Mouse (Mus musculus): ENCODE measurements around the gene Lifr. TPM values are rescaled to one million over a fixed set of nuclear protein-coding genes. Genes with fewer than 3 reads are reported as not detected.
A peak's percentile ranks its signal among the peaks of the same experiment; 100 is the strongest.

Gene Lifr
- polyA plus RNA-seq, 1 experiment from 2014 or later, result 19.8 TPM

GRCm38 (mm10) chr15:7060522-7060921, 29.9 kb upstream of the Lifr start:
- Histone ChIP-seq H3K36me3 (replicated peaks; ENCODE audit: control insufficient read depth, insufficient read depth, low read depth, low read length) (no peaks in the 10 kb centered on the region), H3K4me3 (ENCODE audit: low read depth, low read length) (no peak overlapping the region), H3K9ac (replicated peaks; ENCODE audit: low read length) (no peak overlapping the region), H3K27me3 (ENCODE audit: control insufficient read depth, insufficient read depth, low read length) (no peaks in the 10 kb centered on the region), H3K4me2 (ENCODE audit: low read depth, low read length) (no peak overlapping the region), H3K9me3 (replicated peaks; ENCODE audit: control insufficient read depth, low read length) (no peaks in the 10 kb centered on the region), H3K4me1 (ENCODE audit: control insufficient read depth, insufficient read depth, low read length) (no peaks in the 10 kb centered on the region), H3K27ac (replicated peaks; ENCODE audit: low read depth, low read length) (no peak overlapping the region)
- DNase-seq (ENCODE audit: low spot score) (no peak), ATAC-seq (replicated peaks; ENCODE audit: insufficient number of reproducible peaks, low FRiP score, low TSS enrichment, low read depth) (no peak)
- WGBS, result 50% methylated on average over 2 of the region's 2 CpGs

DNA sequence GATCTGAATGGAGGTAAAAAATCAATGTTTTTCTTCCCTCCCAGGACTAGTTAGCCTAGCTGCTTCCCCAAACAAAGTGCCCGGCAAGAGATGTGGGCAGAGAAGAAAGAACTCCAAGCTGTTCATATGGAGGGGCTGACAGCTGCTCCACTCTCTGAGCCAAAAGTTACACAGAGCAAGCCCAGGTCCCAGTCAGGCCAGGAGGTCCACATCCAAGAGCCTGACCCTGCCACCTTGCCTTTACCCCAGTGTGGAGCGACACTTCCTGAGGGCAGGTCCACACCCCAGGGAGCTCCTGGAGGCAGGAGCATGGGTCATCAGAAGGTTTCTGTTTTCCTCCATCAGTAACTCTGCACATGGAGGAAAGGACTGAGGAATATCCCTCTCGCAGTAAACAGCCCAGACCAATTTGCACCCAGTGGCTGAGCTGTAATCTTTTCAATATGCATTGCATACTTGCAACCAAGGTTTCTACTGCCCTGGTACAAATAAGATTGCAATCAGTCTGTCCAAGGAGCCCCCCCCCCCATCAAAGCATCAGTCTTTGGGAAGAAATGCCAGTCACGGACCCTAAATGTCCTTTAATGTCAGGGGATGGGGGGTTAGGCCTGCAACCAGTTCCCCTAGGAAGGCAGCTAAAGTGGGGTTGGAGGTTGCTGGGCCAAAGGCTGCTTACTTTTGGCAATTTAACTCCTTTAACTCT, 28.3 kb upstream of the Lifr start:
- no peak; the same call in 1 of the 2 replicates for ATAC-seq (replicated peaks; ENCODE audit: insufficient number of reproducible peaks, low FRiP score, low TSS enrichment, low read depth)
- Histone ChIP-seq H3K4me1 (ENCODE audit: control insufficient read depth, insufficient read depth, low read length) (no peaks in the 10 kb centered on the region), H3K9me3 (replicated peaks; ENCODE audit: control insufficient read depth, low read length) (no peaks in the 10 kb centered on the region), H3K36me3 (replicated peaks; ENCODE audit: control insufficient read depth, insufficient read depth, low read depth, low read length) (no peaks in the 10 kb centered on the region), H3K9ac (replicated peaks; ENCODE audit: low read length) (no peak overlapping the region), H3K27ac (replicated peaks; ENCODE audit: low read depth, low read length) (peak overlapping the region; percentile 36), H3K4me2 (ENCODE audit: low read depth, low read length) (no peak overlapping the region), H3K4me3 (ENCODE audit: low read depth, low read length) (no peak overlapping the region), H3K27me3 (ENCODE audit: control insufficient read depth, insufficient read depth, low read length) (no peaks in the 10 kb centered on the region)
- 10% methylated on average over 4 of the region's 4 CpGs for WGBS
- no peak for DNase-seq (ENCODE audit: low spot score)

GRCm38 (mm10) chr15:7062698-7063009, 27.8 kb upstream of the Lifr start:
- ATAC-seq (replicated peaks; ENCODE audit: insufficient number of reproducible peaks, low FRiP score, low TSS enrichment, low read depth) (no peak), DNase-seq (ENCODE audit: low spot score) (peak; percentile 49)
- H3K4me3 ChIP-seq (ENCODE audit: low read depth, low read length), result no peak overlapping the region
- H3K4me1 ChIP-seq (ENCODE audit: control insufficient read depth, insufficient read depth, low read length), result no peaks in the 10 kb centered on the region
- H3K27me3 ChIP-seq (ENCODE audit: control insufficient read depth, insufficient read depth, low read length), result no peaks in the 10 kb centered on the region
- no peak overlapping the region; the same call in 1 of the 2 replicates for H3K27ac ChIP-seq (replicated peaks; ENCODE audit: low read depth, low read length)
- H3K36me3 ChIP-seq (replicated peaks; ENCODE audit: control insufficient read depth, insufficient read depth, low read depth, low read length), result no peaks in the 10 kb centered on the region
- 85% methylated on average over 1 of the region's 1 CpGs for WGBS
- no peak overlapping the region for H3K9ac ChIP-seq (replicated peaks; ENCODE audit: low read length)
- H3K4me2 ChIP-seq (ENCODE audit: low read depth, low read length), result no peak overlapping the region
- H3K9me3 ChIP-seq (replicated peaks; ENCODE audit: control insufficient read depth, low read length), result no peaks in the 10 kb centered on the region

DNA sequence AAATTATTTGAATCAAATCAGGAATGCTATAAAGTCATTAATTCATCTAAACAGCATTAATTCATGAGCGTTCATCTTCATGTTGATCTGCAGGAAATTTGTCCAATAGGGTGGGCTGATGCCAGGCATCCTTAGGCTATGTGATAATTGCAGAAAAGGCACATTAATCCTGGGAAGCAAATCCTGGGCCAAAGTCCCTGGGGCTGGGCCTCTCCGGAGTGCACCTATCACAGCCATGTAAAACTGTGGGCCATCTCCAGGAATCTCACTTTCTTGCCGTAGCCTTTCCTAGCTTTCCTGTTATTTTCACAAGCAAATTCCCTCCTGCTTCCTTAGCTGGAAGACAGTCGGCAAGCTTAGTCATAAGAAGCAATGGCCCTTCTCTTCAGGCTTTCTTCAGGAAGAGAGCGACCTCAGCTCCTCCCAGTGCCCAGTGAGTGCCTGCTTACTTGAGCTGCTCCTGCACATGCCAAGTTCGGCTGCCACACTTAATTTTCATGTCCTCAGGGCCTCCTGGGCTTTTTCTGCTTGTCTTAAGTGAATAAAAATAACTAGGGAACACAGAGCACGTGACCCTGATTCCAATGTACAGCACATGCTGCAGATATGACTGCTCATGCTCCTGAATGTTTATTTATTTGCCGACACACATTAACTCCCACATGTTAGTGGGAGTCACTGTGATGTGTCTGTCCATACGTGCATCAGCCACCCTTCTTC, 26.7 kb upstream of the Lifr start:
- H3K4me1 ChIP-seq (ENCODE audit: control insufficient read depth, insufficient read depth, low read length), result no peaks in the 10 kb centered on the region
- 60% methylated on average over 9 of the region's 9 CpGs for WGBS
- no peak overlapping the region for H3K4me2 ChIP-seq (ENCODE audit: low read depth, low read length)
- H3K27ac ChIP-seq (replicated peaks; ENCODE audit: low read depth, low read length), result no peak overlapping the region
- ATAC-seq (replicated peaks; ENCODE audit: insufficient number of reproducible peaks, low FRiP score, low TSS enrichment, low read depth), result no peak
- no peak overlapping the region for H3K4me3 ChIP-seq (ENCODE audit: low read depth, low read length)
- no peak for DNase-seq (ENCODE audit: low spot score)
- no peaks in the 10 kb centered on the region for H3K36me3 ChIP-seq (replicated peaks; ENCODE audit: control insufficient read depth, insufficient read depth, low read depth, low read length)
- no peaks in the 10 kb centered on the region for H3K9me3 ChIP-seq (replicated peaks; ENCODE audit: control insufficient read depth, low read length)
- H3K27me3 ChIP-seq (ENCODE audit: control insufficient read depth, insufficient read depth, low read length), result no peaks in the 10 kb centered on the region
- H3K9ac ChIP-seq (replicated peaks; ENCODE audit: low read length), result no peak overlapping the region

DNA sequence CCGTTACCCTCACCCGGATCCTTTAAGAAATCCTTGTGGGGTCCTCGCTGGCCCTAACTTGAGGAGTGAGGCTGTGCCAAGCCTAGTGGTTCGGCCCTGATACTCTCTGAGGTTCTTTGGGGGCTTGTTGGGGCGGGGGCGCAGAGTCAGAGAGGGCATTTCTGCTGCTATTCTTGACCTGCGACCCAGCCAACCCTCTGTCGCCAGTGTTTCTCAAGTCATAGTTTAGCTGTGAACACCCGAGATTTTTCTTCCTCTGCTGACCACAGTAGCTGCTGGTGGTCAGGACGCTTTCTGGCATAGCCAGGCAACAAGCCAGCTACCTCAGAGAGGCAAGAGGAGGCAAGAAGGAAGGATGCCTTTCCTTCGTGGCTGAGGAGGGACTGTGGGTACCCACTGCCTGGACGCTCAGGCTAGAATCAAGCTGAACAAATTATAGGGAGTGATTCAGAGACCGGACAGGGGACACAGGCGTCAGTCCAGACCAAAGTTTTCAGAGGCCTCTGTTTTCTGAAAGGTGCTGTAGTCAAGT, 25.4 kb upstream of the Lifr start:
- H3K9ac ChIP-seq (replicated peaks; ENCODE audit: low read length), result no peak overlapping the region
- H3K27me3 ChIP-seq (ENCODE audit: control insufficient read depth, insufficient read depth, low read length), result no peaks in the 10 kb centered on the region
- no peaks in the 10 kb centered on the region for H3K4me1 ChIP-seq (ENCODE audit: control insufficient read depth, insufficient read depth, low read length)
- H3K27ac ChIP-seq (replicated peaks; ENCODE audit: low read depth, low read length), result no peak overlapping the region
- no peaks in the 10 kb centered on the region for H3K9me3 ChIP-seq (replicated peaks; ENCODE audit: control insufficient read depth, low read length)
- no peak overlapping the region for H3K4me3 ChIP-seq (ENCODE audit: low read depth, low read length)
- WGBS, result 83% methylated on average over 14 of the region's 14 CpGs
- no peak for DNase-seq (ENCODE audit: low spot score)
- ATAC-seq (replicated peaks; ENCODE audit: insufficient number of reproducible peaks, low FRiP score, low TSS enrichment, low read depth), result no peak
- H3K4me2 ChIP-seq (ENCODE audit: low read depth, low read length), result no peak overlapping the region
- no peaks in the 10 kb centered on the region for H3K36me3 ChIP-seq (replicated peaks; ENCODE audit: control insufficient read depth, insufficient read depth, low read depth, low read length)

DNA sequence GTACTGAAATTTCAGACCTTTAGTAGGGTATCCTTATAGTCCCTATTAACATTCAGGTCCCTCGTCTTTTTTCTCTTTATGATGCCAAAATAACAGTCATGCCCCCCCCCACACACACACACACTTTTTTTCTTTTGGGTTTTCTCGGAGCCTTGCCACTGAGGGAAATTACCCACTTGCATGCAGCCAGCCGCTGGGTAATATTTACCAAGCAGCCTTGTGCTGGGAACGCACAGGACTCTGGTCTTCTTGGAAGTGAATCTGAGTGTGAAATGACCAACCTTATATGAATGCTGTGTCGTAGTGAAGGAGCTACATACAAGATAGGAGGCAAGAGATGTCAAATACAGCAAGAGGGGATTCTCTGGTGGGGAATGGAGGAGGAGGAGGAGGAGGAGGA, 24.8 kb upstream of the Lifr start:
- ATAC-seq (replicated peaks; ENCODE audit: insufficient number of reproducible peaks, low FRiP score, low TSS enrichment, low read depth) (no peak), DNase-seq (ENCODE audit: low spot score) (no peak)
- Histone ChIP-seq H3K36me3 (replicated peaks; ENCODE audit: control insufficient read depth, insufficient read depth, low read depth, low read length) (no peaks in the 10 kb centered on the region), H3K4me1 (ENCODE audit: control insufficient read depth, insufficient read depth, low read length) (no peaks in the 10 kb centered on the region), H3K27me3 (ENCODE audit: control insufficient read depth, insufficient read depth, low read length) (no peaks in the 10 kb centered on the region), H3K9ac (replicated peaks; ENCODE audit: low read length) (no peak overlapping the region), H3K4me2 (ENCODE audit: low read depth, low read length) (no peak overlapping the region), H3K9me3 (replicated peaks; ENCODE audit: control insufficient read depth, low read length) (no peaks in the 10 kb centered on the region), H3K27ac (replicated peaks; ENCODE audit: low read depth, low read length) (no peak overlapping the region), H3K4me3 (ENCODE audit: low read depth, low read length) (no peak overlapping the region)
- 87% methylated on average over 5 of the region's 5 CpGs for WGBS

- no peak for ATAC-seq (replicated peaks; ENCODE audit: insufficient number of reproducible peaks, low FRiP score, low TSS enrichment, low read depth)
- Histone ChIP-seq H3K4me3 (ENCODE audit: low read depth, low read length) (no peak overlapping the region), H3K4me2 (ENCODE audit: low read depth, low read length) (no peak overlapping the region), H3K27me3 (ENCODE audit: control insufficient read depth, insufficient read depth, low read length) (no peaks in the 10 kb centered on the region), H3K36me3 (replicated peaks; ENCODE audit: control insufficient read depth, insufficient read depth, low read depth, low read length) (no peaks in the 10 kb centered on the region), H3K4me1 (ENCODE audit: control insufficient read depth, insufficient read depth, low read length) (no peaks in the 10 kb centered on the region), H3K9me3 (replicated peaks; ENCODE audit: control insufficient read depth, low read length) (no peaks in the 10 kb centered on the region), H3K27ac (replicated peaks; ENCODE audit: low read depth, low read length) (no peak overlapping the region), H3K9ac (replicated peaks; ENCODE audit: low read length) (no peak overlapping the region)
- 96% methylated on average over 3 of the region's 3 CpGs for WGBS
- DNase-seq (ENCODE audit: low spot score), result no peak
Measured at GRCm38 (mm10) chr15:7066752-7067151, 23.7 kb upstream of the Lifr start.

DNA sequence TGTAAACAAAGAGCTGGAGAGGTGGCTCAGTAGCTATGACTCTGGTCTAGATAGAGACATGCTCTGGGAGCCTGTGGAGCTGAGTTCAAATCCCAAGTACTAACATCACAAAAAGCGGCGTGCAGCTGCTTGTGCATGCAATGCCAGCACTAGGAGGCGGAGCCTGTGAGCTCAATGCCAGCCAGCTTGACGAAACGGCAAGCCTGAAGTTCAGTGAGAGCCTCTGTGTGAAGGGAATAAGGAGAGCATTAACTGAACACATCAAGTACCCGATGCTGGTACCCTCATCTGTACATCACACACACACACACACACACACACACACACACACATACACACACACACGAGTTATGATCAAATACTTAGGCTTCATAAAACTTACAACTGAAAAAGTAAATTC, 21.0 kb upstream of the Lifr start:
- ATAC-seq (replicated peaks; ENCODE audit: insufficient number of reproducible peaks, low FRiP score, low TSS enrichment, low read depth) (no peak), DNase-seq (ENCODE audit: low spot score) (no peak)
- no peak overlapping the region for H3K27ac ChIP-seq (replicated peaks; ENCODE audit: low read depth, low read length)
- no peak overlapping the region for H3K9ac ChIP-seq (replicated peaks; ENCODE audit: low read length)
- no peaks in the 10 kb centered on the region for H3K4me1 ChIP-seq (ENCODE audit: control insufficient read depth, insufficient read depth, low read length)
- 66% methylated on average over 7 of the region's 7 CpGs for WGBS
- H3K9me3 ChIP-seq (replicated peaks; ENCODE audit: control insufficient read depth, low read length), result no peaks in the 10 kb centered on the region
- no peaks in the 10 kb centered on the region for H3K36me3 ChIP-seq (replicated peaks; ENCODE audit: control insufficient read depth, insufficient read depth, low read depth, low read length)
- H3K27me3 ChIP-seq (ENCODE audit: control insufficient read depth, insufficient read depth, low read length), result no peaks in the 10 kb centered on the region
- H3K4me3 ChIP-seq (ENCODE audit: low read depth, low read length), result no peak overlapping the region
- no peak overlapping the region for H3K4me2 ChIP-seq (ENCODE audit: low read depth, low read length)

All from embryonic facial prominence, embryonic 11.5 days (tissue).